In the genomic region with DNA sequence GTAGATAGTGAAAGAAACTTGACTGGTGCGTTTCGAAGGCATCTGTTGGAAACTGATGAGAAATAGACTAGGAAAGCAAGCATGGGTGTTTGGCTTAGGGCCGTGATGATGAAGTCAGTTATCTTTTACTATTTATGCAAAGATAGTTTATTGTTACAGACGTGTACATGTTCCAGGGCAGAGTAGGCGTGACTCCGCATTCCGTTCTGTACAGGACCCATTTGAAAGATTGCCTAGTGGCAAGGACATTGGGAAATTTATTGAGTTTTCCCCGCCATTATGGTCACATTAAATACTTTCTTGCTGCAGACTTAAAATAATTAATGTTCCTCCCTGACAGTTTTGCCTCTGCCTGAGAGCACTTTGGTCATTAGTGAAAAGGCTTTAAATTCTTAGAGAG, we compare ENCODE assay signal across 23 mouse cellular contexts. TPM values are rescaled to one million over a fixed set of nuclear protein-coding genes. Genes with fewer than 3 reads are reported as not detected.
A peak's percentile ranks its signal among the peaks of the same experiment; 100 is the strongest.
DNase-seq lines count a peak whose midpoint lies in the region; ATAC-seq lines count a peak whose summit lies in the region.
"Had no signal": no experiment of that assay in that cellular context is flagged by ENCODE, and none has a peak within 500 bp of the region (broad histone marks: within the 10 kb centered on the region; RNA-seq: fewer than 3 reads in every experiment).

No protein-coding gene starts in this region.

- no peak for DNase-seq in kidney, adult 11 months
- DNase-seq in kidney, postnatal 14 days = no peak
- no peak for DNase-seq in neural tube, embryonic 10.5 days (ENCODE audit: extremely low spot score, low spot score)
- DNase-seq in layer of hippocampus, adult 9-10 months (ENCODE audit: low spot score) = no peak
- DNase-seq: adrenal gland, adult 2 months; adrenal gland, postnatal 10 days; adrenal gland, postnatal 25 days; cerebellum, adult 11 months; cerebellum, adult 18-20 months; cerebellum, adult 8-10 months; cerebellum, adult 9-11 months; cerebellum, postnatal 14 days; cerebellum, postnatal 36 days; embryo, embryonic 11 days had no signal

- no peak overlapping the region for H3K9ac ChIP-seq in kidney, embryonic 14.5 days (ENCODE audit: low read depth, low read length)
- no peak overlapping the region for H3K9ac ChIP-seq in kidney, embryonic 16.5 days (replicated peaks; ENCODE audit: low read length)
- H3K9ac ChIP-seq in neural tube, embryonic 15.5 days (replicated peaks) = no peak overlapping the region
- H3K9ac ChIP-seq: embryonic facial prominence, embryonic 13.5 days; embryonic facial prominence, embryonic 15.5 days; forebrain, embryonic 12.5 days had no signal

- H3K27me3 ChIP-seq in kidney, embryonic 14.5 days (ENCODE audit: control insufficient read depth, insufficient read depth, low read length) = no peaks in the 10 kb centered on the region
- H3K27me3 ChIP-seq in kidney, embryonic 16.5 days (ENCODE audit: insufficient read depth, low read length) = no peaks in the 10 kb centered on the region
- no peaks in the 10 kb centered on the region for H3K27me3 ChIP-seq in neural tube, embryonic 15.5 days (replicated peaks)
- H3K27me3 ChIP-seq: embryonic facial prominence, embryonic 13.5 days; embryonic facial prominence, embryonic 15.5 days; forebrain, embryonic 12.5 days had no signal

- WGBS in kidney, embryonic 14.5 days = 67% methylated on average over 8 of the region's 8 CpGs
- 66% methylated on average over 8 of the region's 8 CpGs for WGBS in kidney, embryonic 16.5 days
- 79% methylated on average over 8 of the region's 8 CpGs for WGBS in neural tube, embryonic 15.5 days

- no peak overlapping the region for H3K4me3 ChIP-seq in kidney, embryonic 14.5 days (ENCODE audit: low read length)
- no peak overlapping the region for H3K4me3 ChIP-seq in kidney, embryonic 16.5 days (ENCODE audit: low read length)
- no peak overlapping the region for H3K4me3 ChIP-seq in neural tube, embryonic 15.5 days (replicated peaks)
- H3K4me3 ChIP-seq: embryonic facial prominence, embryonic 13.5 days; embryonic facial prominence, embryonic 15.5 days; erythroblast, embryonic 14.5 days; forebrain, embryonic 10.5 days; forebrain, embryonic 12.5 days had no signal

- H3K4me1 ChIP-seq in kidney, embryonic 14.5 days (ENCODE audit: control insufficient read depth, insufficient read depth, low read length) = no peaks in the 10 kb centered on the region; the same call in 1 of the 2 replicates
- H3K4me1 ChIP-seq in kidney, embryonic 16.5 days (ENCODE audit: insufficient read depth, low read length) = no peaks in the 10 kb centered on the region
- H3K4me1 ChIP-seq in neural tube, embryonic 15.5 days = peaks cover 5% of the 10 kb centered on the region
- H3K4me1 ChIP-seq: embryonic facial prominence, embryonic 13.5 days; embryonic facial prominence, embryonic 15.5 days; forebrain, embryonic 10.5 days; forebrain, embryonic 12.5 days had no signal

- peak; percentile 26; the same call in 1 of the 2 replicates for ATAC-seq in kidney, embryonic 14.5 days (ENCODE audit: low FRiP score, low TSS enrichment)
- ATAC-seq in kidney, embryonic 16.5 days (ENCODE audit: low FRiP score, low TSS enrichment) = no peak
- peak; percentile 56; the same call in 1 of the 2 replicates for ATAC-seq in neural tube, embryonic 15.5 days (ENCODE audit: low FRiP score)
- ATAC-seq: forebrain, embryonic 14.5 days had no signal

- H3K9me3 ChIP-seq in kidney, embryonic 14.5 days (ENCODE audit: control insufficient read depth, low read length) = no peaks in the 10 kb centered on the region
- H3K9me3 ChIP-seq in kidney, embryonic 16.5 days (ENCODE audit: low read length) = no peaks in the 10 kb centered on the region
- no peaks in the 10 kb centered on the region for H3K9me3 ChIP-seq in neural tube, embryonic 15.5 days (replicated peaks)
- H3K9me3 ChIP-seq: embryonic facial prominence, embryonic 13.5 days; embryonic facial prominence, embryonic 15.5 days; forebrain, embryonic 10.5 days; forebrain, embryonic 12.5 days had no signal

- no peak overlapping the region for H3K4me2 ChIP-seq in kidney, embryonic 14.5 days (replicated peaks; ENCODE audit: low read depth, low read length)
- H3K4me2 ChIP-seq in kidney, embryonic 16.5 days (replicated peaks; ENCODE audit: low read depth, low read length) = no peak overlapping the region
- H3K4me2 ChIP-seq in neural tube, embryonic 15.5 days = no peak overlapping the region
- H3K4me2 ChIP-seq: embryonic facial prominence, embryonic 13.5 days; embryonic facial prominence, embryonic 15.5 days; forebrain, embryonic 12.5 days had no signal

- no peak overlapping the region for H3K27ac ChIP-seq in kidney, embryonic 14.5 days (ENCODE audit: low read depth, low read length)
- H3K27ac ChIP-seq in kidney, embryonic 16.5 days (ENCODE audit: low read length) = 0 out of 2 replicates have a peak overlapping the region, but pooled peaks have one; percentile 5
- no peak overlapping the region for H3K27ac ChIP-seq in neural tube, embryonic 15.5 days (replicated peaks)
- H3K27ac ChIP-seq: embryonic facial prominence, embryonic 13.5 days; embryonic facial prominence, embryonic 15.5 days; forebrain, embryonic 10.5 days; forebrain, embryonic 12.5 days had no signal

- H3K36me3 ChIP-seq in kidney, embryonic 14.5 days (ENCODE audit: control insufficient read depth, insufficient read depth, low read length) = peaks cover 65% of the 10 kb centered on the region
- H3K36me3 ChIP-seq in kidney, embryonic 16.5 days (ENCODE audit: insufficient read depth, low read length) = peaks cover 52% of the 10 kb centered on the region
- peaks cover 61% of the 10 kb centered on the region for H3K36me3 ChIP-seq in neural tube, embryonic 15.5 days

RNA-seq across cellular contexts. Expression of gene Drosha, which starts 55.3 kb away (rescaled TPM):
- polyA plus RNA-seq in kidney, embryonic 14.5 days (2014; fragmentation: Nextera tagmentation; extraction: Ambion mirVana) = 30.9 and 50.1 TPM in 2 replicates
- polyA plus RNA-seq in kidney, embryonic 16.5 days (2015; fragmentation: Nextera tagmentation; extraction: Ambion mirVana) = 40.5 and 48.0 TPM in 2 replicates
- polyA plus RNA-seq in neural tube, embryonic 15.5 days (2015; fragmentation: Nextera tagmentation; extraction: Ambion mirVana) = 41.8 and 43.1 TPM in 2 replicates

RNA-seq across cellular contexts. Expression of gene 6030458C11Rik, which starts 55.5 kb away (rescaled TPM):
- 31.0 and 43.2 TPM in 2 replicates for polyA plus RNA-seq in kidney, embryonic 14.5 days (2014; fragmentation: Nextera tagmentation; extraction: Ambion mirVana)
- polyA plus RNA-seq in kidney, embryonic 16.5 days (2015; fragmentation: Nextera tagmentation; extraction: Ambion mirVana) = 29.1 and 40.2 TPM in 2 replicates
- 37.3 and 38.6 TPM in 2 replicates for polyA plus RNA-seq in neural tube, embryonic 15.5 days (2015; fragmentation: Nextera tagmentation; extraction: Ambion mirVana)
